Mouse (Mus musculus): ENCODE data around the gene Ano8. TPM values are rescaled to one million over a fixed set of nuclear protein-coding genes. Genes with fewer than 3 reads are reported as not detected.

Ano8 gene
- polyA plus RNA-seq, 1 experiment from 2014 or later = 0.81 TPM

GRCm38 (mm10) chr8:71497077-71497645, 11.4 kb upstream of the Ano8 start:
- Histone ChIP-seq H3K27me3 (no peaks in the 10 kb centered on the region), H3K4me3 (no peak overlapping the region), H3K4me2 (no peak overlapping the region), H3K9ac (no peak overlapping the region), H3K27ac (peak overlapping the region; percentile 71), H3K36me3 (peaks cover 13% of the 10 kb centered on the region), H3K4me1 (replicated peaks) (peaks cover 45% of the 10 kb centered on the region), H3K9me3 (replicated peaks) (no peaks in the 10 kb centered on the region)
- WGBS = 90% methylated on average over 1 of the region's 1 CpGs
- ATAC-seq (replicated peaks; ENCODE audit: insufficient number of reproducible peaks, insufficient read depth, low FRiP score, low read depth) = no peak

GRCm38 (mm10) chr8:71496481-71496880, 10.7 kb upstream of the Ano8 start:
- Histone ChIP-seq H3K36me3 (peaks cover 18% of the 10 kb centered on the region), H3K27me3 (no peaks in the 10 kb centered on the region), H3K4me3 (no peak overlapping the region), H3K4me2 (no peak overlapping the region), H3K4me1 (replicated peaks) (peaks cover 45% of the 10 kb centered on the region), H3K27ac (peak overlapping the region; percentile 71), H3K9me3 (replicated peaks) (no peaks in the 10 kb centered on the region), H3K9ac (no peak overlapping the region)
- WGBS = 35% methylated on average over 11 of the region's 11 CpGs
- peak; percentile 50 for ATAC-seq (replicated peaks; ENCODE audit: insufficient number of reproducible peaks, insufficient read depth, low FRiP score, low read depth)

- Histone ChIP-seq H3K9me3 (replicated peaks) (no peaks in the 10 kb centered on the region), H3K27ac (peak overlapping the region; percentile 71), H3K9ac (no peak overlapping the region), H3K4me3 (no peak overlapping the region), H3K27me3 (no peaks in the 10 kb centered on the region), H3K36me3 (peaks cover 24% of the 10 kb centered on the region), H3K4me2 (0 out of 2 replicates have a peak overlapping the region, but pooled peaks have one; percentile 55), H3K4me1 (replicated peaks) (peaks cover 45% of the 10 kb centered on the region)
- no peak for ATAC-seq (replicated peaks; ENCODE audit: insufficient number of reproducible peaks, insufficient read depth, low FRiP score, low read depth)
- 83% methylated on average over 5 of the region's 5 CpGs for WGBS
These were observed 10.0 kb upstream of the Ano8 start for GRCm38 (mm10) chr8:71495811-71496210.

GRCm38 (mm10) chr8:71495039-71495438, 9.3 kb upstream of the Ano8 start:
- whole genome bisulfite sequencing = 17% methylated on average over 16 of the region's 16 CpGs
- H3K4me2 ChIP-seq = peak overlapping the region; percentile 55
- peak overlapping the region; percentile 71 for H3K27ac ChIP-seq
- H3K4me3 ChIP-seq = 0 out of 2 replicates have a peak overlapping the region, but pooled peaks have one; percentile 23
- H3K9me3 ChIP-seq (replicated peaks) = no peaks in the 10 kb centered on the region
- H3K36me3 ChIP-seq = peaks cover 24% of the 10 kb centered on the region
- H3K9ac ChIP-seq = no peak overlapping the region
- no peaks in the 10 kb centered on the region for H3K27me3 ChIP-seq
- ATAC-seq (replicated peaks; ENCODE audit: insufficient number of reproducible peaks, insufficient read depth, low FRiP score, low read depth) = peak; percentile 61
- peaks cover 45% of the 10 kb centered on the region for H3K4me1 ChIP-seq (replicated peaks)

GRCm38 (mm10) chr8:71488454-71488853, 2.7 kb upstream of the Ano8 start:
- WGBS = under 1% methylated on average over 22 of the region's 22 CpGs
- peak; percentile 83 for ATAC-seq (replicated peaks; ENCODE audit: insufficient number of reproducible peaks, insufficient read depth, low FRiP score, low read depth)
- no peaks in the 10 kb centered on the region for H3K27me3 ChIP-seq

GRCm38 (mm10) chr8:71487691-71488445, 2.1 kb upstream of the Ano8 start, which contains the start of gene Gtpbp3:
Gtpbp3 (plus strand) TSS chr8:71488103.
- H3K4me2 ChIP-seq = peak within 1 kb of the TSS; percentile 100
- 0 out of 2 replicates have a peak, but pooled peaks have one; percentile 16 for ATAC-seq (replicated peaks; ENCODE audit: insufficient number of reproducible peaks, insufficient read depth, low FRiP score, low read depth)

More at GRCm38 (mm10) chr8:71488454-71488853, 2.7 kb upstream of the Ano8 start:
- peak overlapping the region; percentile 92 for H3K27ac ChIP-seq
- peak overlapping the region; percentile 100 for H3K4me2 ChIP-seq
- H3K9me3 ChIP-seq (replicated peaks) = no peaks in the 10 kb centered on the region
- H3K9ac ChIP-seq = peak overlapping the region; percentile 88
- H3K4me1 ChIP-seq (replicated peaks) = peaks cover 33% of the 10 kb centered on the region
- peak overlapping the region; percentile 89 for H3K4me3 ChIP-seq
- H3K36me3 ChIP-seq = peaks cover 18% of the 10 kb centered on the region

GRCm38 (mm10) chr8:71486136-71486529, 370 bp upstream of the Ano8 start:
- Histone ChIP-seq H3K9ac (no peak overlapping the region), H3K27ac (no peak overlapping the region)
- 22% methylated on average over 7 of the region's 7 CpGs for WGBS

More at GRCm38 (mm10) chr8:71487691-71488445, 2.1 kb upstream of the Ano8 start, which contains the start of gene Gtpbp3:
- H3K9me3 ChIP-seq (replicated peaks) = no peaks in the 10 kb centered on the region
- peak within 1 kb of the TSS; percentile 89 for H3K4me3 ChIP-seq
- no peaks in the 10 kb centered on the region for H3K27me3 ChIP-seq
- H3K9ac ChIP-seq = peak within 1 kb of the TSS; percentile 88
- peaks cover 33% of the 10 kb centered on the region for H3K4me1 ChIP-seq (replicated peaks)
- peak within 1 kb of the TSS; percentile 92 for H3K27ac ChIP-seq
- under 1% methylated on average over 33 of the region's 33 CpGs for WGBS
- peaks cover 18% of the 10 kb centered on the region for H3K36me3 ChIP-seq

GRCm38 (mm10) chr8:71484736-71485135, 1.0 kb downstream of the Ano8 start:
- no peak overlapping the region for H3K27ac ChIP-seq
- peak overlapping the region; percentile 83 for H3K4me3 ChIP-seq
- peaks cover 30% of the 10 kb centered on the region for H3K4me1 ChIP-seq (replicated peaks)
- peaks cover 19% of the 10 kb centered on the region for H3K27me3 ChIP-seq
- no peak for ATAC-seq (replicated peaks; ENCODE audit: insufficient number of reproducible peaks, insufficient read depth, low FRiP score, low read depth)
- peak overlapping the region; percentile 96 for H3K4me2 ChIP-seq
- peak overlapping the region; percentile 88; the same call in 1 of the 2 replicates for H3K9ac ChIP-seq
- 92% methylated on average over 19 of the region's 19 CpGs for WGBS
- no peaks in the 10 kb centered on the region for H3K36me3 ChIP-seq
- H3K9me3 ChIP-seq (replicated peaks) = no peaks in the 10 kb centered on the region

More at GRCm38 (mm10) chr8:71486136-71486529, 370 bp upstream of the Ano8 start:
- H3K9me3 ChIP-seq (replicated peaks) = no peaks in the 10 kb centered on the region
- peaks cover 12% of the 10 kb centered on the region; the same call in 1 of the 2 replicates for H3K27me3 ChIP-seq
- H3K4me3 ChIP-seq = peak overlapping the region; percentile 83
- peaks cover 2% of the 10 kb centered on the region; the same call in 1 of the 2 replicates for H3K36me3 ChIP-seq
- no peak for ATAC-seq (replicated peaks; ENCODE audit: insufficient number of reproducible peaks, insufficient read depth, low FRiP score, low read depth)
- H3K4me2 ChIP-seq = peak overlapping the region; percentile 96
- H3K4me1 ChIP-seq (replicated peaks) = peaks cover 33% of the 10 kb centered on the region

GRCm38 (mm10) chr8:71483932-71484331, 1.8 kb downstream of the Ano8 start:
- H3K27ac ChIP-seq = no peak overlapping the region
- H3K4me1 ChIP-seq (replicated peaks) = peaks cover 22% of the 10 kb centered on the region
- ATAC-seq (replicated peaks; ENCODE audit: insufficient number of reproducible peaks, insufficient read depth, low FRiP score, low read depth) = no peak
- no peak overlapping the region for H3K9ac ChIP-seq
- no peaks in the 10 kb centered on the region for H3K9me3 ChIP-seq (replicated peaks)
- H3K27me3 ChIP-seq = peaks cover 20% of the 10 kb centered on the region
- H3K4me2 ChIP-seq = no peak overlapping the region
- 45% methylated on average over 8 of the region's 8 CpGs for WGBS
- no peaks in the 10 kb centered on the region for H3K36me3 ChIP-seq
- no peak overlapping the region for H3K4me3 ChIP-seq

- H3K36me3 ChIP-seq = peaks cover 12% of the 10 kb centered on the region
- peaks cover 14% of the 10 kb centered on the region for H3K4me1 ChIP-seq (replicated peaks)
- no peaks in the 10 kb centered on the region for H3K9me3 ChIP-seq (replicated peaks)
- peaks cover 24% of the 10 kb centered on the region for H3K27me3 ChIP-seq
- H3K27ac ChIP-seq = no peak overlapping the region
- H3K4me2 ChIP-seq = no peak overlapping the region
- no peak overlapping the region for H3K4me3 ChIP-seq
- WGBS = 84% methylated on average over 11 of the region's 11 CpGs
- no peak for ATAC-seq (replicated peaks; ENCODE audit: insufficient number of reproducible peaks, insufficient read depth, low FRiP score, low read depth)
- no peak overlapping the region for H3K9ac ChIP-seq
These were observed 6.8 kb downstream of the Ano8 start for GRCm38 (mm10) chr8:71478943-71479342.

- peaks cover 22% of the 10 kb centered on the region for H3K27me3 ChIP-seq
- ATAC-seq (replicated peaks; ENCODE audit: insufficient number of reproducible peaks, insufficient read depth, low FRiP score, low read depth) = no peak
- H3K36me3 ChIP-seq = peaks cover 23% of the 10 kb centered on the region
- H3K9ac ChIP-seq = peak overlapping the region; percentile 81; the same call in 1 of the 2 replicates
- peak overlapping the region; percentile 90; the same call in 1 of the 2 replicates for H3K27ac ChIP-seq
- 49% methylated on average over 14 of the region's 14 CpGs for WGBS
- H3K4me1 ChIP-seq (replicated peaks) = peaks cover 14% of the 10 kb centered on the region
- H3K4me3 ChIP-seq = peak overlapping the region; percentile 74
- H3K4me2 ChIP-seq = peak overlapping the region; percentile 94
- no peaks in the 10 kb centered on the region for H3K9me3 ChIP-seq (replicated peaks)
These were observed 8.4 kb downstream of the Ano8 start for GRCm38 (mm10) chr8:71477196-71477845.
